Mouse (Mus musculus): ENCODE measurements around the gene Rb1.
A peak's percentile ranks its signal among the peaks of the same experiment; 100 is the strongest.

Rb1 gene

DNA sequence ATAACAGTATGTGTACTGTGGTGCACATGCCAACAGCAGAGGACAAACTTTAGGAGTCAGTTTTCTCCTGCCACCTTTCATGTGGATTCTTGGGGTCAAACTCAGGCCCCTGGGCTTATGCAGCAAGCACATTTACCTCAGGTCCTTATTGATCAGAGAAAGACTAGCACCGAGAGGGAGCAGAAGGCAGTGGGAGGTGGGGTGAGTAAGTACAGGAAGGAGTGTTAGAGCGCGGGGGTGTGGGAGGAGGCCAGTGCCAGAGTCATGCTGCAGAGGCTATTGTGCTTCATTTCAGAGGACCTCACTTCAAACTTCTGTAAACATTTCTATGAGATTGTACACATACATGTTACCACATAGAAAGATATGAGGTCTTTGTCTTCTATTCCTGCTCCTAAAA is 124.2 kb downstream of the Rb1 start:
- no peak for DNase-seq

DNA sequence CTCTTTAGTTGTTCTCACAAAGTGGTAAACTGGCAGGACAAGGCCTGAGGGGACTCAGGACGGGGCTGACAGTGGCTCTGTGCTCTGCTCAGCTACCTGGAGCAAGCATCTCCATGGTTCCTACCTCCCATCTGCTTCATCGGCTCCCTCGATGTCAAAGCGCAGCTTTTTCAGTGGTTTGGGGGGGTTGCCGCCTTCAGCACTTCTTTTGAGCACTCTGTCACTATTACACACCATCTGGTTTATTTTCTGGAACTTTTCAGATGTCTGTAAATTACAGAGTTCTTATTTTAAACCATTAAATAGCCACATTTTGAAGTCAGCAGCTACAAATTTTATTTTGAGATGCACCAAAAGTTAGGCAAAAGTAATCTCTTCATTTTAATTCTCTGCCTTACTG is 126.6 kb downstream of the Rb1 start:
- DNase-seq: no peak

DNA sequence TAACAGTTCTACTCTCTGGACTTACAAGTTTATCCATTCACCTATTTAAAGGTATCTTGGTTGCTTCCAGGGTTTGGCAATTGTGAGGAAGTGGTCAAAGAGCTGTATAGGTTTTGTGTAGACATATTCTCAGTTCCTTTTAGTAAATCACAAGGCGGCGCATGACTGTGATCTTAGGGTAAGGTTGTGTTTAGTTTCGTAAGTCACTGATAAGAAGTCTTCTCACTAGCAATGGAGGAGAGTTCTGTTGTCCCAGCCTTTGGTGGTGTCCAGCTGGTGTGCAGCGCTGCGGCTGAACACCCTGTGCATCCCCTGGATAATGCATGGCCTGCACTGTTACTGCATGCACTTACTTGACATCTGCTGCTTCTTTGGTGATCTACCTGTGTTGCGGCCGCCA is 138.7 kb downstream of the Rb1 start:
- DNase-seq: no peak

DNA sequence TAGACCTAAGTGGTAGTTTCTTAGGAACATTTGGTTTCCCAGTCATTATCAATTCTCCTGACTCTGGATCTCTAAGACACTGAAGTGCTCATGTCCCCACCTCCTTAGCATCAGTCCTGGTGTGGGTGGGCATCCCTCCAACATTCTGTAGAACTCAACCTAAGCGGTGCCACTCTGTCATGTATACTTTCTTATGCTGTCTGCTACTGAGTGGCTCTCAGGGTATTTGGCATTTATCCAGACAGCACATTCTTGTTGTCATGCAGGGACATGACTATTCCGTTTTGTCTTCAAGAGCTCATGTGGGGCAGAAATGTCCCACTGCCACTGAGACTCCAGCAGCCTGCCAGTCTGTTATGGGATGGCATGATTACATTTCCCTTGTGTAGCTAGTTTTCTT is 144.5 kb downstream of the Rb1 start:
- no peak for DNase-seq

DNA sequence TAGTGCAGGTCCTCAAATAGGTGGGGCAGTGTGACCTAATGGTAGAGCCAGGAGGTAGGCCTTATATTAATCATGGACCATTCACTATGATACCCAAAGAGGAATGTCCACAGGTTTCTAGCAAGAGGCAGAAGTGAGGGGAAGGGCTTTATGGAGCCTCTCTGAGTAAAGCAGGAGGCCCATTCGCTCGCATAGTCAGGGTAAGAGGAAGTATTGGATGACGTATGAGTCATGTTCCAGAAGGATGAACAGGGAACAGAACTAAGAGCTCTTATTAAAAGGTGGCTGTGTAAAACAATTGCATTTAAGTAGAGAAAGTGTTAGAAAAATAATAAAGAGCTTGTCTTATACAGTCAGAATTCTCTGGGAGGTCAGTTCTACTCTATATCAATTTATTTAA is 145.0 kb downstream of the Rb1 start:
- DNase-seq: no peak

DNA sequence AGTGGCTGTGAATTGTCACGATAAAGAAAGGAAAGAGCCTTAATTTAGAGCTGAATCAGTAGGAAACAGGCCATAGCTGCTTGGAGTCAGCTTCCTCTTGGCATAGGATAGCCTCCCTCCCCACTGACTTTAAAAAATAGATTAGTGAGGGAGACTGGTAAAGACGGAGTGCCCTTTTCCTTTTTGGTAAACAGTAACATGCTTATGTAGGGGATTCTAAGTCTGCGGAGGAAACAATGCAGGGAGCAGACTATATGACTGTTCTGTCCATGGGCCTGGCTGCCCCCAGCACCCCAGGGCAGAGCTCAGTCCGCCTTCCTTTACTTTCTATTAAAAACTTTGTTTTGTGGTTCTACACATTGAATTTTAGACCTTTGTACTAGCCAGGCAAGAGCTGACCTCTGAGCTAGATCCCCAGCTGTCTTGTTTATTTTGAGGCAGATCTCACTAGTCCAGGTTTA is 146.4 kb downstream of the Rb1 start:
- no peak for DNase-seq

DNA sequence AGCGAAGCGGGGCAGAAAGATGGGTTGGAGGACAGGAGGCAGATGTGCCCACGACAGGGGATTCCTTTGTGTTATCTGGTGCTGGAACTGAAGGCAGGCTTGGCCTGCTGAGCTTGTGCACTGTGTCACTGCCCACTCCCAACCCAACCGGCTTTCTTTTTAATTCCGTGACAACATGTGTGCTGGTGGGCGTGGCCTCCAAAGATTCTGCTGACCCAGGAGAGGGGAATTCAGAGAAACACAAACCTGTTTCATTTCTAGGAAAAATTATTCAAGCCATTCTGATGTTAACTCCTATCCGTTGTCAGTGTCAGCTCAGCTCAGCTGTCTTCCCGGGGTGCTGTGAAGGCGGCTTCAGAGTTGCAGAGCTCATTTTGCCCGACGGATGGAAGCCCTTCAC is 147.7 kb downstream of the Rb1 start:
- no peak for DNase-seq

DNA sequence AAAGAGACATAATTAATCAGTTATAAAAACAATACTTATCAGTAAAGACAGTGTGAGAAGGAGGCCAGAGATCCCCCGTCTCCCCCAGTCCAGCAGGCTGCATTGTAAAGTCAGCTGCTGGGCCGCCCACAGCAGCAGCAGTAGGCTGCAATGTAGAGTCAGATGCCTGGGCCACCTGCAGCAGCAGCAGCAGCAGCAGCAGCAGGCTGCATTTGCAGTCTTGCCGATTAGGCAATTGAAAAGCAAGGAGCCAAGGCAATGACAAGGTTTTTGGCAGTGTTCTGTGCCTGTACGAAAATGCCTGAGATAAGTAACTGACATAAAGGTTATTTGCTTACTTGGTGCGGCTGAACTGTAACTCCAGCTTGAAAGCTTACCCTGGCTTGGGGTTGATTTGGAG is 149.4 kb downstream of the Rb1 start:
- DNase-seq: no peak

DNA sequence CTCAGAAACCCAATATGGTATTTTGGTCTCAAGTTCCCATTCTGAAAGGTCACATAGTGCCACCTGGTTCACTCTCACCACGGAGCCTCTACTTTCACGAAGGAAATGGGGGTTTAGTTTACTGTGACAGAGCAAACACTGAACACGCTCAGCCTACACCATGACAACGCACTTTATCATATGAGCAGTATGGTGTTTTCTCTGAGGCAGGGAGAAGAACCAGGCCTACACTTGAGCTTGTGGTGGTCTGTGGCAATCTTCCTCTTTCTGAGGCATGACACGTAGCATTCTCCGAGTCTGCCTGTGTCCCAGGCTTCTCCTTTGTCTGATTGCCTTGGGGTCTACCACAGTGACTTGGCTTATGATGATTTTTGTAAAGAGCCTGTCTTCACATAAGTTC is 149.8 kb downstream of the Rb1 start:
- DNase-seq: no peak

DNA sequence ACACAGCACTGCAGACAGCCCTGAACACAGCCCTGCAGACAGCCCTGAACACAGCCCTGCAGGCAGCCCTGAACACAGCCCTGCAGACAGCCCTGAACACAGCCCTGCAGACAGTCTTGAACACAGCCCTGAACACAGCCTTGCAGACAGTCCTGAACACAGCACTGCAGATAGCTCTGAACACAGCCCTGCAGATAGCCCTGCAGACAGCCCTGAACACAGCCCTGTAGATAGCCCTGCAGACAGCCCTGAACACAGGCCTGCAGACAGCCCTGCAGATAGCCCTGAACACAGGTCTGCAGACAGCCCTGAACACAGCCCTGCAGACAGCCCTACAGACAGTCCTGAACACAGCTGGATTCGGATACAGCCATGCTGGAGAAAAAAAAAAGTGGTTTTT is 150.6 kb downstream of the Rb1 start:
- DNase-seq: no peak

DNA sequence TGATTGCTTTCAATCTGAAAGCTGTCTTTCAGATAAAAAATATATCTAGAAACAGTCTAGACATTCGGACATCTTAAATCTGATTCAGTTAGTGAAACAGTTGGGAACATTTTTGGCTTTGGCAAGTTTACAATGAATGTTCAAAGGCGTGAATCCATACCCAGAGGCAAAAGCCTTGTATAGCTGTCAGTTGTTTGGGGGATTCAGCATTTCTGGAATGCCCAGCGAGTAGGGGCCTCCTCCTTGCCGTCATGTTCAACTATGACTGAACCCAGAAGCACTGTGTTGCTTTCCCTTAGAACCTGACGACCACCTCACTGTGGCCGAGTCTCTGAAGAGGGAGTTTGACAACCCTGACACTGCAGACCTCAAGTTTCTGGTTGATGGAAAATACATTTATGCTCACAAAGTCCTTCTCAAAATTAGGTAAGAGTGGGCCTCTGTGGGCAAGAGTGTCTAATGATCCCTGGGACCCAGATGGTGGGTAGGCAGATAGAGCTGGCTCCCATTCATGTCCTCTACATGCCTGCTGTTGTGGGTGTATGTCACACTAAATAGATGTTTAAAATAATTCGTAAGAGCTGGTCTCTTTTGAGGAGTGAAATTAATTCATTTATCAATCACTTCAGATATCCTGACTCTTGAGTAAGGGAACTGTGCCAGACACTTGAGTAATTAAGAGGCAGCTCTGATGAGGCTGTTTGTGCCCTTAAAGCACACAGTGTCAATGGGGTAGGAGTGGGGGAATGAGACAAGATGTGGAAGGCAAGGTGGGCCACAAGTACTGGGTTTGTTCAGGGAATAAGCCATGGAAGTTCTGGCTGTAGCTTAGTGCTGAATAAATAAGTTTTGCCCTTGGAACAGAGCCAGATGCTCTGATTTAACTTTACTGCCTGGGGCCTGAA is 151.3 kb downstream of the Rb1 start:
- DNase-seq: no peak

DNA sequence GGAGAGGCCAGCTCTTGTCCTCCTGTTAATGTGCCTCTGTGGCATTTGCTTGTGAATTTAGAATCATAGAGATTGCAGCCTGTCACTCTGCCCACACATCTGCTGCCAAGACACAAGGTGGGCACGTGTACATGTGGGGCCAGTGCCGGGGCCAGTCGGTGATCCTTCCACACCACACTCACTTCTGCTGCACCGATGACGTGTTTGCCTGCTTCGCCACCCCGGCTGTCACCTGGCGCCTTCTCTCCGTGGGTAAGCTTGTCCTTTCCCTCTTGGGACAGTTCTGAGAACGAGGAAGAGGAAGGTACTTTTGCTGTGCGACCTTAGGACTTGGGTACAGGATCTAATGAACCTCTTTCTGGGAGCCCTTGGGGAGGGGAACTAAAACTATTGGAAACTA is 152.0 kb downstream of the Rb1 start:
- DNase-seq: no peak

DNA sequence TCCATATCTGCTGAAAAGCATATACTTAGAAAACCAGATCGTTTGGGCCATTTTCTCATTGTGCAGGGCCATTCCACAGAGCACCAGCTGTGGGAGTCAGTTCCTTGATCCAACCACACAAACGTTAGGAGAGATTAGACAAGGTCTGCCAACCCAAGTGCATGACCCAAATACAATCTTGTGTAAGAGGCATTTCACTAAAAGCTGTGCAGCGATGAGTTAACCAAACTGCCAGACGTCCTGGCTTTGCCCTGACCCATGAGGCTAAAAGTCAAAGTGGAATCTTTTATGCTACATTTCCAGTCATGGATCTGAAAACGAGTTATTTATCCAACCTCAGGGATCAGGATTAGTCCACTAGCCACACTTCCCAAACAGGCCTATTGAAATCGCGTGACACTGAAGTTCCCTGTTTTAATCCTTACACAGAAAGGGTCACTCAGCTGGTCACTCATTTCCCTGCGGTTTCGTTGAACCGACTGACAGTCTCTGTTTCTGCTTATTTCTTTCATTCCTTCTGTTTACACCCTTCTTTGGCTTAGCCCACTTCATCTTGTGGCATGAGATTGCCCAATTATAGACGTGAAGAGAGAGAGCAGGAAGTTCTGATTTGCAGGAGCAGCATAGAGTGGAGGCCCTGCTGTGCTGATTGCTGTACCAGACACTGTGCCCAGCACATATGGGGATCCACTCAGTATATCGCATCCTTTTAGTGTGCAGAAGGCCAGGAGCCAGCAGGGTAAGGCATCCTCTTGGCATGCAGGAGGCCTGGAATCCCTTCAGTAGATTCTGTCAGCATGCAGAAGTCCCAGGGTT is 153.2 kb downstream of the Rb1 start:
- DNase-seq: peak; percentile 54 to 63

DNA sequence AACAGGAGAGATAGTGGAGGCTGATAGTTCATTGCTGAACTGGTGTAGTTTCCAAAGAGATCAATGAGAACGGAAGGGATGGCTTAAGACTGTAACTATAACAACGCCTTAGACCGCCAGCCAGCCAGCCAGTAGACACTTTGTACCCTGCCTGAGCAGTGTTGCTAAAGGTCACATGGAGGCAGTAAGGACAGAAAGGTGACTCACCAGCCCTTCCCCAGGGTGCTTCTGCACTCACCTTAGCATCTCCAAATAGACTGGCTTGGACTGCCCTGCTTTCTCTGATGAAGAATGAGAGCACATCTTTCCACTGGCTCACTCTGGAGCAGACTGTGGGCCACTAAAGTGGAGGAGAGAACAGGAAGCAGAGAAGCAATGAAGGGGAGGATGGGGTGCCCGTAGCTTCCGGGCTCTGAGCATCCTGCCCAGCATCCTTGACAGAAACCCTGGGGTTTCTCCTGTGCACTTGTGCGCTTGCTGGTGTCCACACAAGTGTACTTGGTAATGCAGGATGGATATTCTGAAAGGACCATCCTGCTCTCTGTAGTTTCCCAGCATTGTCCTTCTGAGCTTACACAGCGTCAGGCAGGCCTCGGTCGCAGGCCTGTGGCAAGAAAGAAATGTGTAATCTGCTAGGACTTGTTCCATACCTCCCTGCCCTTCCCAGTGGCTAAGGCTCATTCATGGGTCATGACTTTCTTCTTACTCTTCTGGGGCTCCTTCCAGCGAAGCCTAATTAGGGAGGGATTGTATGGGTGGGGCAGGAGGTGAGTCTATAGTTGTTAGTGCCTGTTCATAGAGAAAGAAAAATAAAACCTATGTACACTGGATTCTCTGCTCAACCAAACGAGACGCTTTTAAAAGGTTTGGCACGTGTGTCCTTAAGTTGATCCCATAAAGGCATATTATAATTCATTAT is 155.4 kb downstream of the Rb1 start:
- DNase-seq: no peak

DNA sequence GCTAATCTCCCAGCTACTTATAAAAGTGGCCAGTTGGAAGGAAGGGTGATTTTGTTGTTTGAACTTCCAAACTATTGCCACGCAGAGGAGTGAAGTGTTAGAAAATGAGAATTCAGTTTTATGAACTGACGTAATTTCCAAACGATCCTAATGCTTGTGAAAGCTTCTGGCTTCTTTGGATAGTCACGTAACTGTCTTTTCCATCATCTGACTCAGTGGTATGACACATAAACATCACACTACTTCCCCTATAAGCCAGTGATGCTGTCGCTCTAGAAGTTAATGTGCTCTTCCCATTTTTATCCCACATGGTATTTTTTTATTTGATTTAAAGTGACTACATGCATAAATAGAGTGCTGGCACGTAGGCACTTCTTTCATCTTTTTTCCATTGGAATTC is 157.0 kb downstream of the Rb1 start:
- no peak for DNase-seq

DNA sequence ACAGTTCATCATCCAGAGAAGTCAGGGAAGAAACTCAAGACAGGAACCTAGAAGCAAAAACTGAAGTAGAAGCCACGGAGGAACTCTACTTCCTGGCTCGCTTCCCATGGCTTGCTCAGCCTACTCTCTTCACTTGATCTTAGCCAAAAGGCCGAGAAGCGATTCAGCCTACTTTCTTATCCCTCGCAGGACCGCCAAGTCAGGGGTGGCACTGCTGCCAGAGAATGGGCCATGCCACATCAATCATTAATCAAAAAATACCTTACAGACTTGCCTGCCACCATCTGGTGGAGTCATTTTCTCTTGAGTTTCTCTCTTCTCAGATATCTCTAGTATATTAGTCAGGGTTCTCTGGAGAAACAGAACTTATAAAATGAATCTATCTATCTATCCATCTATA is 160.5 kb downstream of the Rb1 start:
- DNase-seq: no peak

DNA sequence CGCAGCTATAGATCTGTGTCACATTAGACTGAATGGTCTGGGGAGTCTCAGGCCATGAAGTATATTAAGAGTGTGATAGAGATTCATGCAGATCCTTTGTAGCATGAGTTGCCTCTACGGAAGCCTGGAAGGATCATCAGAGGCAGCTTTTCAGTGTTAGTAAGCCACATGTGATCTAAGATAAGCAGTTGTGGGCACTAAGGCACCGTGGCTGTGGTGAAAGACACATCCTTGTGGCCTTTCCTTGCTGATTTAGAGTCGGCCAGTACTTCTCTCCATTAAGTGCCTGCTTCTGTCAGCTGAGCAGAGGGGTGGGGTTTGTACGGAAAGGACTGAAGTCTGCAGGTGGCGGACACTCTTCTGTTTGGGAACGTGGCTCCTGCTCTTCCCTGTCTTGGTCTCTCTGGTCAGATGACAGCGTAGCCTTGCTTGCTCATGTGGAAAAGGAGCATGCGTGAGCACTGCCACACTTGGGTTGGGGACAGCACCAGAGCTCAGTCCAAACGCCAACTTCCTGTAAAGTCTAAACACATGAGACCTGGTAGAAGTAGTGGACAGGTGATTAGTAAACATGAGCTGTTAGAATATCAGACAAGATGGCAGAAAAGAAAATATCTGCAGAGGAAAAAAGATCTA is 162.1 kb downstream of the Rb1 start:
- no peak for DNase-seq

DNA sequence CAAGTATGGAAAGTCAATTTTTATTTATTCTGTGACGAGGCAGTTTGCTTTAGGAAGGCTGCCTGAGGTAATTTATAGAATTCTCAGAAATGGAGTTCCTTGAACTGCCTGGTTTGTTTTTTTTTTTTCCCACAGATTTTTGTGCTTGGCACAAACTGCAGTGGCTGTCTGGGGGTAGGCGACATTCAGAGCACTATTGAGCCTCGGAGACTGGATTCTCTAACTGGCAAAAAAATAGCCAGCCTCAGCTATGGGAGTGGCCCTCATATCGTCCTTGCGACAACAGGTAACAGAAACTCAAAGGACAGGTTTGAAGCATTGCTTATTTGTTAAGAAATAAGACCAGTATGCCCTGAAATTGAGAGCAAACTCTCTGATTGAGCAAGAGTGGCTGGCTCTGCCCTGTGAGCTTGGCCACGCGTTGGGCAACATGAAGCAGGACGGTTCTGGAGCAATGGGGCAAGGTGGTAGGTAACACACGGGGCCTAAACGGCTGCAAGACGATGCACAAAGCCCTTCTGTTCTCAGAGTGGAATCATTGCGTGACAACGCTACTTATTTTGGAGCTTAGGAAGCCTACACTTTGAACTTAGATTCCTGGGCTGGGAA is 163.3 kb downstream of the Rb1 start:
- no peak for DNase-seq

DNA sequence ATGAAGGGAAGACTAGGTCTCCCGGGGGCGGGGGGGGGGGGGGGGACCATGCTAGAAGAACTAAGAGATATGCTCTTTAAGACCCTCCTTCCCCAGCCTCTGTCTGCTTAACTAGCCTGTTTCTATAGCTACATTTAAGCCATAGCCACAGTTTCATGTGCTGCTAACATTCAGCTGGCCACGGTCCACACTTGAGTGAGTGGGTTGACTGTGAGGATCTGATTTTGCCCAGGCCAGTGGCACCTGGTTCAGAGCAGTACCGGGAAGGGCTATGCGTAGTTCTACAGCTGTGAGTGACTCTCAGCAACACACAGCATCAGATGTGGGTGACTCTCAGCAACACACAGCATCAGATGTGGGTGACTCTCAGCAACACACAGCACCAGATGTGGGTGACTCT is 164.3 kb downstream of the Rb1 start:
- no peak for DNase-seq

DNA sequence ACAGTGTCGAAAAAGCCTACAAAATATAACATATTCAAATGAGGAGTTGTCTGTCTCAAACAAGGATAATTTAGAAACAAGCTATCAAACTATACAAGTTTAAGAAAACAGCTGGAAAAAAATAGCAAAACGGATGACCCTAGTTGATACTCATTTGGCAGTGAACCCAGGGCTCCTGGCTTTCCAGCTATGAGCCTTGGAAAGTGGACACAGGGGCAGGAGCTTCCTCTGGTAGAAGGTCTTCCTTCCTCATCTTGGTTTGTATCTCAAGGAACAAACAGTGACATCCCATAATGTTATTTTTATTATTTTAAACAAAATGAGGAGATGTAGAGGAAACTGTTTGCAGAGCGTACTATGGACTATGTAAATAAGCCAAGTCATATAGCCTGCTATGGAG is 177.5 kb downstream of the Rb1 start:
- no peak for DNase-seq

DNA sequence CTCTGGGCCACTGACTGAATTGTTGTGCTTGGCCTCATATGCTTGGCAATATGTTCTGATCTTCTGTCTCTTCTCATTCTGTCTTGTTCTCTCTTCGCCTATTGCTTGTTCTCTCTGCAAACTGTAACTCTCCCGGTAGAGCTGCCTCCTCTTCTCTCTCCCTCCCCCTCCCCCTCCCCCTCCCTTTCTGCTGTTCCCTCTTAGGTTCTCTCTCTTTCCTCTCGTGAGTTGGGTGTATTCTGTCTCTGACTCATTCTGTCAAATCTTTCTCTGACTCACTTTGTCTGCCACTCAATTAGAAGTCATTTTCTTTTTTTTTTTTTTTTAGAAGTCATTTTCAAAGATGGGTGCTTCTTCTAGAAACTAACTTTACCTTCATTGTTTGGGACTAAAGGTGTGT is 178.9 kb downstream of the Rb1 start:
- no peak for DNase-seq

DNA sequence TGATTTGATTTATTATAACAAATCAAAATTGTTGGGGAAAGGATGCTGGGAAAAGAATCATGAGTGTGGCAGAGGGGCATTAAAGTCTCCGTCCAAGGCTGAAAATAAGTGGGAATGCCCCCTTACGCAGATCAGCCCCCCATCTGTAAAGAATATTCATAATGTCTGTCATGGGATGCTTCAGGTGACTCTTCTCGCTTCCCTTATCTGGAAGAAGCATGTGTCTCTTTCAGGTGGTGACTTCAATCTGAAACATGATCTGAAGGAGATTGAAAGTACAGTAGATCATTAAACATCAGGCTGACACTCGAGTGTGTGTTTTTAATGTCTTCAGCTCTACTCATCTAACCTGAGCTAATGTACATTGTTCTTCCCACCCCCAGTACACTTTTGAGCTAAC is 180.1 kb downstream of the Rb1 start:
- no peak for DNase-seq
